Mouse (Mus musculus) urinary bladder, postnatal 25 days (tissue): ENCODE data around the gene Cmc2.

Experiments used
- DNase-seq: peaks from one replicate; pipeline ENCODE4 v3.0.0; 2022; ENCODE audit warnings: low spot score

Gene Cmc2

DNA sequence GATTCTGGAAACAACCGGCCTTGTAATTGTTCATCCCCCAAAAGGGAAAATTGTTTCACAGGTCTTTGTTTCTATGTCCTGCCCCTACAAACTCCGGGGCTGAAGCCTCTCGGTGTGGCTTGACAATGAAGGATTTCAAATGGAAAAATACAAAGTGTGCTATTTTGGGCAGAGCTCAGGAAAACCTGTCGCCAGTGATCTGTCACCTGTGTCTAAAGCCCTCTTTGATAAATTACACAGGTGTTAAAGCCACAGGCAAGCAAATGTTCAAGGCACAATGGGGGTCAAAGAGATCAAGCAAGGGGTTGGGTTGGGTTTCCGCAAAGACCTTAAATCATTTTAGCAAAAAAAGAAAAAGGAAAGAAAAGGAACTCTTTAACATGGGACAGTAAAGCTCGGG lies 78.6 kb downstream of the Cmc2 start:
- DNase-seq: no peak
